Comparison of ENCODE assay signal across 9 mouse cellular contexts in the genomic region with DNA sequence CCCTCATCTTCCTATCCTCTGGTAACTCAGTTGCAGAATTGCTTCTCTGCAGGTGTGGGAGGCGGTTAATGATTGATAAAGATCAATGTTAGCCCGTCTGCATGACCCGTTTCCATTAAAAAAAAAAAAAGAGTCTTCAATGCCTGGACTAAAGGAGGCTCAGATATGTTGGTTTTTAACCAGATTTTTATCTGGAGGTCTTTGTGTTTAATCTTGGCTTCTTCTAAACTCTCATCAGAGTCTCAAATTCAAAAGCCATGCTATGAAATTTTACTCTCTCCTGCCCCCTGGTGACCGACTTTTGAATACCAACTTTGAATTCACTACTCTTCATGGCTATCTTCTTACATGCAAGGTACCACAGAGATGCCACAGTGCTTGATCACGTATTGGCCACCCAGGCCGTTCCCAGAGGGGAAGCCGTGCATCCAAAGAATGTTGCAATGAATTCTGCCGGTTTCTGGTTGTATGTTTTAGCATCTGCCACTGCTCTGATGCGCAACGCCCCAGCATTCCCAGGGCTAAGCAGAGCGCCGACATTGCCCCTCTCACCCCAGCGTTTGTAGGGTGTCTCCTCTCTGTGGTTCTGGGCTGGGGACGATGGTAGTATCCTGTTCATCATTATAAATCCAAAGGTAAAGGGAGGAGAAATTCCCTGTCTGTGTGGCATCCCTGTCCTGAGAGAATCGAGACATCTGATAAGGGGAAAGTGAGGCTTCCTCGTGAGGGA.
A peak's percentile ranks its signal among the peaks of the same experiment; 100 is the strongest.
DNase-seq lines count a peak whose midpoint lies in the region; ATAC-seq and TF ChIP-seq lines count a peak whose summit lies in the region.
"Had no signal": no experiment of that assay in that cellular context is flagged by ENCODE, and none has a peak within 500 bp of the region (broad histone marks: within the 10 kb centered on the region; RNA-seq: fewer than 3 reads in every experiment).

No protein-coding gene starts in this region.

- TF ChIP-seq POLR2A in cerebellum, adult 2 months (IDR thresholded peaks at IDR 0.05; ENCODE audit: borderline replicate concordance, insufficient read depth, low read length): no peak

- DNase-seq in hindbrain, embryonic 11.5 days (ENCODE audit: low spot score): peak; percentile 83
- peak; percentile 56 for DNase-seq in ES-CJ7 (ENCODE audit: low read depth, low spot score)
- DNase-seq in cerebellum, adult 2 months: peak; percentile 48 to 50
- DNase-seq in gastrocnemius, postnatal 4 days (ENCODE audit: low spot score in 2 of 2): peak; percentile 63 to 70
- DNase-seq in layer of hippocampus, postnatal 25 days (ENCODE audit: extremely low spot score in 1 of 2, low spot score in 1 of 2): peak; percentile 61 to 95
- peak; percentile 74 for DNase-seq in midbrain, postnatal 0 days (ENCODE audit: low spot score)
- DNase-seq in thymus, postnatal 25 days: peak; percentile 66

- 65% methylated on average over 16 of the region's 16 CpGs for WGBS in hindbrain, embryonic 11.5 days
- 67% methylated on average over 16 of the region's 16 CpGs for whole genome bisulfite sequencing in hindbrain, embryonic 16.5 days
- WGBS in cerebellum, adult 2 months: 68% methylated on average over 16 of the region's 16 CpGs
- WGBS in midbrain, postnatal 0 days: 68% methylated on average over 16 of the region's 16 CpGs

- no peak for ATAC-seq in hindbrain, embryonic 11.5 days (ENCODE audit: low FRiP score)
- ATAC-seq in hindbrain, embryonic 16.5 days: no peak
- ATAC-seq in midbrain, postnatal 0 days (ENCODE audit: low FRiP score): no peak

- H3K4me2 ChIP-seq in hindbrain, embryonic 11.5 days (replicated peaks; ENCODE audit: low read depth, low read length): no peak overlapping the region
- no peak overlapping the region for H3K4me2 ChIP-seq in hindbrain, embryonic 16.5 days (ENCODE audit: low read length)
- H3K4me2 ChIP-seq in midbrain, postnatal 0 days (ENCODE audit: low read depth, low read length, poor library complexity, severe bottlenecking): no peak overlapping the region
- H3K4me2 ChIP-seq: lung, embryonic 15.5 days had no signal

- H3K36me3 ChIP-seq in hindbrain, embryonic 11.5 days (ENCODE audit: control insufficient read depth, insufficient read depth, low read length): no peaks in the 10 kb centered on the region
- H3K36me3 ChIP-seq in hindbrain, embryonic 16.5 days (ENCODE audit: control insufficient read depth, insufficient read depth, low read length): no peaks in the 10 kb centered on the region
- no peaks in the 10 kb centered on the region for H3K36me3 ChIP-seq in midbrain, postnatal 0 days (ENCODE audit: insufficient read depth, low read length)
- H3K36me3 ChIP-seq: lung, embryonic 15.5 days had no signal

- H3K9me3 ChIP-seq in hindbrain, embryonic 11.5 days (ENCODE audit: control insufficient read depth, low read length): no peaks in the 10 kb centered on the region
- H3K9me3 ChIP-seq in hindbrain, embryonic 16.5 days (ENCODE audit: control insufficient read depth, low read length): no peaks in the 10 kb centered on the region
- H3K9me3 ChIP-seq in midbrain, postnatal 0 days (ENCODE audit: low read length): no peaks in the 10 kb centered on the region
- H3K9me3 ChIP-seq: lung, embryonic 15.5 days had no signal

- H3K9ac ChIP-seq in hindbrain, embryonic 11.5 days (ENCODE audit: low read depth, low read length): no peak overlapping the region
- no peak overlapping the region for H3K9ac ChIP-seq in hindbrain, embryonic 16.5 days (ENCODE audit: low read depth, low read length)
- no peak overlapping the region for H3K9ac ChIP-seq in midbrain, postnatal 0 days (replicated peaks; ENCODE audit: low read length, poor library complexity, severe bottlenecking)
- H3K9ac ChIP-seq: lung, embryonic 15.5 days had no signal

- no peak overlapping the region for H3K4me3 ChIP-seq in hindbrain, embryonic 11.5 days (ENCODE audit: low read depth, low read length)
- H3K4me3 ChIP-seq in hindbrain, embryonic 16.5 days (ENCODE audit: low read length): no peak overlapping the region
- H3K4me3 ChIP-seq in cerebellum, adult 2 months (replicated peaks; ENCODE audit: insufficient read depth, low read depth, low read length): no peak overlapping the region
- no peak overlapping the region for H3K4me3 ChIP-seq in midbrain, postnatal 0 days (ENCODE audit: low read depth, low read length)
- H3K4me3 ChIP-seq: lung, embryonic 15.5 days had no signal

- H3K27me3 ChIP-seq in hindbrain, embryonic 11.5 days (ENCODE audit: control insufficient read depth, insufficient read depth, low read length): no peaks in the 10 kb centered on the region
- no peaks in the 10 kb centered on the region for H3K27me3 ChIP-seq in hindbrain, embryonic 16.5 days (replicated peaks; ENCODE audit: control insufficient read depth, insufficient read depth, low read length)
- H3K27me3 ChIP-seq in cerebellum, adult 2 months (ENCODE audit: control insufficient read depth, insufficient read depth, low read length): no peaks in the 10 kb centered on the region
- no peaks in the 10 kb centered on the region for H3K27me3 ChIP-seq in midbrain, postnatal 0 days (ENCODE audit: insufficient read depth, low read length)
- H3K27me3 ChIP-seq: lung, embryonic 15.5 days had no signal

- no peaks in the 10 kb centered on the region for H3K4me1 ChIP-seq in hindbrain, embryonic 11.5 days (replicated peaks; ENCODE audit: control insufficient read depth, insufficient read depth, low read length)
- H3K4me1 ChIP-seq in hindbrain, embryonic 16.5 days (ENCODE audit: control insufficient read depth, insufficient read depth, low read depth, low read length): peaks cover 5% of the 10 kb centered on the region
- peaks cover 10% of the 10 kb centered on the region for H3K4me1 ChIP-seq in cerebellum, adult 2 months (ENCODE audit: control insufficient read depth, insufficient read depth, low read length)
- no peaks in the 10 kb centered on the region for H3K4me1 ChIP-seq in midbrain, postnatal 0 days (ENCODE audit: insufficient read depth, low read length)

- H3K27ac ChIP-seq in hindbrain, embryonic 11.5 days (ENCODE audit: low read depth, low read length): no peak overlapping the region
- H3K27ac ChIP-seq in hindbrain, embryonic 16.5 days (ENCODE audit: low read depth, low read length): no peak overlapping the region
- no peak overlapping the region for H3K27ac ChIP-seq in cerebellum, adult 2 months (ENCODE audit: insufficient read depth, low read length)
- H3K27ac ChIP-seq in midbrain, postnatal 0 days (ENCODE audit: low read depth, low read length): no peak overlapping the region
- H3K27ac ChIP-seq: lung, embryonic 15.5 days had no signal

- peak; percentile 3; the same call in 1 of the 2 replicates for TF ChIP-seq CTCF in cerebellum, adult 2 months (IDR thresholded peaks at IDR 0.05; ENCODE audit: borderline replicate concordance, insufficient read depth, low read depth, low read length)
- TF ChIP-seq CTCF in midbrain, postnatal 0 days (IDR thresholded peaks at IDR 0.05): peak; percentile 75
